Mouse (Mus musculus) right cerebral cortex, adult 2 months (tissue): ENCODE measurements around the gene Kdm1a.

Source experiments
- DNase-seq, 2 experiments: peaks; one replicate each; pipeline ENCODE4 v3.0.0; 2021 to 2022; ENCODE audit warnings: low spot score in 2 of 2

Kdm1a gene

GRCm38 (mm10) chr4:136602018-136602554 is 437 bp downstream of the Kdm1a start:
- DNase-seq, result peak; percentile 25 to 33

DNA sequence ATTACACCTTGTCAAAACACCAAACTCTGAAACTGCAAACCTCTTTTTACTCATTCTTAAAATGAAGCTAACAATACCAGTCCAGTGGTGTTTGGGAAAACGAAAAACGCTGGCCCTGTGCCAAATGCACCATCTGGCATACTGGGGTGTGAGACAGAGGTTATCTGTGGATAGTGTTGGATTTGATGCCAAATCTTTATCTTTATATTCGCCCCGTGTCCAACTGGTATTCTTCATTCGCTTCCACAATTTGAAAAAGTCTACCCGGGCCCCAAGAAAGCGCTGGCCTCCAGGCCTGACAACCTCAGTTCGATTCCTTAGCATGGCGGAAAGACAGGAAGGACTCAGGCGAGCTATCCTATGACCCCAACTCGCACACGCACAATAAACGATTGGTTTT is 1.0 kb downstream of the Kdm1a start:
- peak; percentile 49 to 73 for DNase-seq

DNA sequence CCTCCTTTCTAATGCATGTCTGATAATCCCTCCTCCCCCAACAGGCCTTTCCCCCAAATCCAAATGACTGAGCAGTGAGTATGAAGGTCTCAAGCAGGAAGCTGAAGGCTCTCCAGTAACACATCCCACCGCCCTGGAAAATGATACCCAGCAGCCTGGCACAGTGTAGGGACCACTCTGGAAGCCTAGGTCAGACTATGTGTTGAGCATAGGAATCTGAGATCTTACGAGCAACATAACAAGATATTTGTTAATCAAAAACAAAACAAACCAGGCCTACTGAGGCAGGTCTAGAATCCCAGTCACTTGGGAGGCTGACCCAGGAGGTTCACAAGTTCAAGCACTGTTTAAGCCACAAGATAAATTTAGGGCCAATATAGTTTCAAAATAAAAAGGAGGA is 2.0 kb downstream of the Kdm1a start:
- no peak for DNase-seq

- no peak for DNase-seq
These were observed 2.7 kb downstream of the Kdm1a start for GRCm38 (mm10) chr4:136599869-136600268.

- no peak for DNase-seq
These were observed 4.2 kb downstream of the Kdm1a start for GRCm38 (mm10) chr4:136598268-136598876.

DNA sequence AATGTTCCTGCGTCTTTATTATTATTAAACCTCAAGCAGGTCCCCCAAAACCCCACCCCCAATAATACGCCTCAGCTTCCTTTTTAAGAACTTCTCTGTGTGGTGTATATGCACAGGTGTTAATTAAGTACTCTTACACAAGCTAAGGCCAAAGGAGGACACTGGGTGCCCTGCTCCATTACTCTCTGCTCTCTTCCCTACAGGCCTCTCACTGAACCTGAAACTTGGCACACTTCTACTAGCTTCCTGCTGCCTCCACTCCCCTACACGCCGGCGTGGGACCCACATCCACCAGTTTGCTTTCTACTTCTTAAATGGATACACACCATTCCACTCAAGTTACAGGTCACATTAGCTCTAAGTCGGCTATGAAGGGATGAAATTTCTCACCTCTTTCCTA is 7.3 kb downstream of the Kdm1a start:
- DNase-seq, result no peak

- no peak for DNase-seq
These were observed 8.5 kb downstream of the Kdm1a start for GRCm38 (mm10) chr4:136594006-136594405.

DNA sequence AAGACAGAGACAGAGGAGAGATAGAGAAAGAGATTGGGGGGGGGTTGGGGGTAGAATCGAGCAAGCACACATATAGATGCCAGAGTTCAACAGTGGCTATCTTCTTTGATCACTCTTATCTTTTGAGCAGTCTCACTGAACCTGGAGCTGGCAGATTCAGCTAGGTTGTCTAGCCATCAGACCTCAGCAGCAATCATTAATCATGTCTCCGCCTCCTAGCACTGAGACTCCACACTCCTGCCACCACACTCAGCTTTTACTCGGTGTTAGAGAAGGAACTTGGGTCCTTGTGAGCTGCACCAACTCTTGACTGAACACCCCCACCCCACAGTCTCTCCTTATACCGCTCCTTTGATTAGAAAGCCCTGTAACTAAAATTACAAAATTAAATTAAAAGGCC is 10.4 kb downstream of the Kdm1a start:
- no peak for DNase-seq

DNA sequence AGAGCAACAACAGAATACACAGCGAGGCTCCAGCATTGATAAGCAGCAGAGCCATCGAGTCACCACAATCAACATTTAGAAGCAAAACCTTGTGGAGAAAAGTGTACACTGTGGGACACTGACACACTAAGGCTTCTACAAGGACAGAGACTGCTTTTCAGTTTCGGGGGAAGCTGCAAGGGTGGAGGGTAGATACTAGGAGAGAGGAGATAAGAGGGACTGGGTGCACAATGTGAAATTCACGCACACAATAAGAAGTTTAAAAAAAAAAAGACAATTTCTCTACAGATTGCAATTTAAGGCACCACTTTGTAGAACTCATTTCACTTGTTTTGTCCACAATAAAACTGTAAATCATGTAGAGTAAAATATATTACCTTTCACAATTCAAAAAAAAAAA is 14.5 kb downstream of the Kdm1a start:
- DNase-seq, result no peak

DNA sequence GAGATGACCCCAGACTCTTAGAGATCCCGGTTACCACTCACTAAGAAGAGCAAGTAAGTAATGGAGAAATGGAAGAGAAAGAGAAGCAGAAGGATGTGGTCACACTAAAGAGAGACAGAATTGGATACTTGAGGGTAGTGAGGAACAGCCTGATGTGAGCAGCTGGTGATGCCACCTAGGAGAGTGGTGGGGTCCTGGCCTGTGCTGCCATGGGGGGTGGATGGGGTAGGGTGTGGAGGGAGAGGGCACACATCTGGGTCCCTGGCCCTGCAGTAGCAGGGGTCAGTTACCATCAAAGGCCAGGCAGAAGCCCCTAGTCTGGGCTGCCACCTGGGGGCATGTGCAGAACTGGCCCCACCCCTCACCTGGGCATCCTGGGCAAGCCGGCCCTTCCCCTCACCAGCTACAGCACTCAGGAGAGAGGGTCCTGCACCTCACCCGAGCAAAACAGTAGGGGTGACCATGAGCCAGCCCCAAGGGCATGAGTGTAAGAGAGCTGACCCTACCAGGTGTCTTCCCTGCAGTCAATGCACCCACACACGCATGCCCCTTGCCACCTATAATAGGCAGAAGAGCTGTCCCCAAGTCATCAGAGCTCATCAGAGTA is 15.2 kb downstream of the Kdm1a start:
- DNase-seq, result no peak

DNA sequence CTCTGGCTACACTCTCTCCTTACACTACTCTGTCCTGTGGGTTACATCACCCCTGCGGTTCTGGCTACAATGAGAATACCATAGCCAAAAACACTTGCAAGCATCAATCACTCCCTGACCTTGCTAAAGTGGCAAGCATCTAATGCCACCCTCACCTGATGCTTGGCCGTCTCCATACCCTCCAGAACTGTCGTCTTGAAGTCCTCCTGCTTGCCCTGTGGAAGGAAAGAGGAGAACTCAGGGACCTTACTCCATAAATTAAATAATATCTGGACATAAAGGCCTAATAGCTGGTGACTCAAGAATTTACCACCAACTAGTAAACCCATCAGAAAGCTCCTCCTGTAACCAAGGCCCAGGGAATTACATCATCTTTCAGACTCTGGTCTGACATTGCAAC is 20.6 kb downstream of the Kdm1a start:
- DNase-seq, result no peak

DNA sequence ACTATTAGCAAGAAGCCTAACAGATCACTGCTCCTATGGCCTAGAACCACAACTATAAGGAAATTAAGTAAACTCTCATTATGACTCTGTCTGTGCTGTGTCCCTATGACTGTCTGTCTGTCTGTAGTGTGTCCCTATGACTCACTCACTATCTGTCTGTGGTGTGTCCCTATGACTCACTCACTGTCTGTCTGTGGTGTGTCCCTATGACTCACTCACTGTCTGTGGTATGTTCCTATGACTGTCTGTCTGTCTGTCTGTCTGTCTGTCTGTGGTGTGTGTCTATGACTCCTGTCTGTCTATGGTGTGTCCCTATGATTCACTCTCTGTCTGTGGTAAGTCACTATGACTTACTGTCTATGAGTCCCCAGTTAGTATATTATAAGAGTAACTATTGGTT is 32.5 kb downstream of the Kdm1a start:
- no peak for DNase-seq

- DNase-seq, result no peak
These were observed 33.9 kb downstream of the Kdm1a start for GRCm38 (mm10) chr4:136568629-136569028.

DNA sequence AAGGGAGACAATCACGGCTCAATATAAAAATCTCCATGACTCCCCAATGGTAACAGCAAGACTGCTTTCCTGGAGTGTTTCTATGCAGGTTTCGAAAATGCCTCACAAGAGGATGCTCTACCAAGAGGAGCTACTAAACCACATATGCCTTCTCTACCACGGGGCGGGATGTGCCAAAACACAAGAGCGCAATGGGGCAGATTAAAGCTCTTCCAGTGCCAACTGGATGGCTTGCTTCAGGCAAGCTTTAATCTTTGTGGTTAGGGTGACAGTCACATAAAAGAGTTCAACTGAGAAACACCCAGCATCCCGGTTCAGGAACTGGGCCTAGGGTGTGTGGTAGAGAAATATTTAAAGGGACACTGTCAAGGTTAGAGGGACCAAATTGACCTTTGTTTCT is 39.8 kb downstream of the Kdm1a start:
- DNase-seq, result no peak

DNA sequence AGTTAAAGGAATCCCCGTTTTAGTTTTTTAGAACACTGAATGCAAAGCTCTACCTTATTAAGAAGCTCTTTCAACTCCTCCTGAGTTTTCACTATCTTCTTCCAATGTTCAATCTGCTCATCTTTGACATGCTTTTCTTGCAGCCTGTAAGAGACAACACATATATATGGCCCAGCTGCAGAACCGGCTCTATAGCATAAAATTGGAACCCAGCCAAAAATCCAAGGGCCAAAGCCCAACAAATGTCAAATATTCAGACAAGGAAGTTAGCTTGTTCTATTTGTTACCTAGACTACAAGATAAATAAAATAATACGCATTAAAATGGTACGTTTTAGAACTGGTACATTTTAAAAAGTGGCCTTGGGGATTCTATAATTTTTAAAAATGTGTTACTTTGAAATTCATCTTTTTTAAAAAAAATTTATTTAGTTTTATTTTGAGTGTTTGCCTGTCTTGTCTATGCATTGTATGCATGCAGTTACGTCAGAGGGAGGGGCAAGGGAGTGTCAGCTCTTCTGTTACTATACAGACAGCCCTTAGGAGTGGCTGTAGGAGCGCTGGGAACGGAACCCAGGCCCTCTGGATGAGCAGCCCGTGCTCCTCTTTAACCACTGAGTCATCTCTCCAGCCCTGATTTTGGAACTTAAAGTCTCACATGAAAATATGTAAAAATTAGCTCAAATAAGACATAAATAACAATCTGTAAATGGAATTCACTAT is 42.1 kb downstream of the Kdm1a start:
- no peak for DNase-seq

GRCm38 (mm10) chr4:136559690-136560089 is 42.8 kb downstream of the Kdm1a start:
- DNase-seq, result no peak

- DNase-seq, result no peak
These were observed 44.9 kb downstream of the Kdm1a start for GRCm38 (mm10) chr4:136557638-136558037.

GRCm38 (mm10) chr4:136553108-136553507 is 49.4 kb downstream of the Kdm1a start:
- no peak for DNase-seq

DNA sequence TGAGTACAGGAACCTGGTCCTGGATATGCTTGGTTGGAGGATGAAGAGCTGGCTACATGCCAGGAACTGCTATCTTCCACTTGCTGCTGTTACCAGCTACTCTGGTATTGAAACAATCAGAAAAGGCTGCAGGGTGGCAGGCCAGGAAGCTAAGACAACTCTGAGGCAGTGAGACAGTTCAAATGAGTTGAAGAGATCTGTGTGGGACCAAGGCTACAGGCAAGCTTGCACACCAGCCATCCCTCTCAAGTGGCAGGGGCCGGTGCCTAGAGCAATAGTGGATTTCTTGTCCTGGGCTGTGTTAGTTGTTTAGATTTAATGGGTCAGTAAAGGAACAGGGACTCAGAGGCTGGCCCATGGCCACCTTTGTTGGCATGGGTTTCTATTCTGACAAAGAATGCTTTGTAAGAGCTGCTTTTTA is 54.1 kb downstream of the Kdm1a start:
- DNase-seq, result no peak

DNA sequence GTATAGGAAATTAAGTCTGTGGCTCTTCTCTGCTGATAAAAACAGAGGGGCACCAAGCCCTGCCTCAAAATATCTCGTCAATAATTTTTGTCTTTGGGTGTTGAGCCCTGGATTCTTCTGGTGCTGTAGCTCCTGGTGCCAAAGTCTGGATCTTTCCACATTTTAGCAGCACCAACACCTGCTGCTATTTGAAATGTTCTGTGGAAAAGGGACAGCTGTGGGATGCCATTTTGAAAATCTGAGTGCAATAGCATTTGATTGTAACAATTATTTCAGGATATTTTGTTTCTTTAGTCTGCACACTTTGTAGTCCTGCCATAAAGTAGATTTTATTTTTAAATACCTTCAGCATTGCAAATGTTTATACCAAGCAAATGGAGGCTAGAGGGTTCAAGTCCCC is 54.8 kb downstream of the Kdm1a start:
- no peak for DNase-seq

GRCm38 (mm10) chr4:136546279-136547045 is 56.1 kb downstream of the Kdm1a start:
- DNase-seq, result no peak

DNA sequence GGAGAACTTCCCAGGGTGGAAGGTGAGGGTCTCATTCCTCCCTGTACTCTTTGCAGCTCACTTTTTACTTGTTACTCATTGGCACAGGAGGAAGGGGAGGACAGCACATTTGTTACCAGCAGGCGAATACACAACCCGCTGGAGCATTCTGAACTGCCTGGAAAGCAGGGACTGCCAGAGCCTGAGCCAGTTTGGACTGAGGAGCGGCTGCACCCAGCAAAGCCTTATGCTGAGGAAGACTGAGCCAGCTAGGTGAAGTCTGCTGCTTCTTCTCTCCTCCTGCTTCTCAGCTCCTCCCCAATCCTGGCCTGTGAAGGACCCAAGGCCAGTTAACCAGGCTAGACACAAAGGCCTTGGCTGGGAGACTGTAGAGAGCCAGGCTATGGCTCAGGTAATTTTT is 57.4 kb downstream of the Kdm1a start:
- DNase-seq, result no peak
